Mouse (Mus musculus): ENCODE data around the gene Treh.
A peak's percentile ranks its signal among the peaks of the same experiment; 100 is the strongest.

Treh gene

DNA sequence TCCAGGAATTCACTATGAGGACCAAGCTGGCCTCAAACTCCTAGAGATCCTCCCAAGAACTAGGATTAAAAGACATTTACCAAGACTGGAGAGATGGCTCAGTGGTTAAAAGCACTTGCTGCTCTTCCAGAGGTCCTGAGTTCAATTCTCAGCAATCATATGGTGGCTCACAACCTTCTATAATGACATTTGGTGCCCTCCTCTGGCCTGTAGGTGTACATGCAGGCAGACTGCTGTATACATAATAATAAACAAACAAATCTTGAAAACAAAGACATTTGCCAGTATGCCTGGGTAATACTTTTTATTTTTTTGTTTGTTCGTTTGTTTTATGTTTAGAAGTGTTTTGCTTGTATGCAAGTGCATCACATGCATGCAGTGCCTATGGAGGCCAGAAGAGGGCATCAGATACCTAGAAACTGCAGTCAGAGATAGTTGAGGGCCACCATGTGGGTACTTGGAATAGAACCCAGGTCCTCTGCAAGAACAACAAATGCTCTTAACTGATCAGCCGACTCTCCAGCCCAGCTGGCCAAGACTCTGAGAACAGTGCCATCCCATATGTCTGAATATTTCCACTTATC, 5.3 kb downstream of the Treh start:
- no peak for DNase-seq (ENCODE audit: low spot score in 2 of 2)

DNA sequence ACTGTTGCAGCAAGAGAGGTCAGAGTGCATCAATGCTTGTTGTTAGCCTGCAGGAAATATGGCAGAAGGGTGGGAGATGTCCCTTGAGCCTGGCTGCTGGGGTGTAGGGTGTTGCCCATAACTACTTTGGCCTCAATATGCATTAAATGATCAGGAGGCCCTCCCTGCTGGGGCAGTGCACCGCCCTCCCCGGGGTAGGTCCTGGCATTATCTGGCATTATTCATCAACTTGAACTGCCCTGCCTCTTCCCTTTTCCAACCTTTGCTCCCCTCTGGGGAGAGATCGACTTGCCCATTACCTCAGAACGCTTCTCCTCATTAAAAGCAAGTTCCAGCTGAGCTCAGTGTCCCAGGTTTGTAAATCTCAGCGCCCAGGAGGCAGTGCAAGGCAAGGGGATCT, 6.5 kb downstream of the Treh start:
- no peak for DNase-seq (ENCODE audit: low spot score in 2 of 2)

DNA sequence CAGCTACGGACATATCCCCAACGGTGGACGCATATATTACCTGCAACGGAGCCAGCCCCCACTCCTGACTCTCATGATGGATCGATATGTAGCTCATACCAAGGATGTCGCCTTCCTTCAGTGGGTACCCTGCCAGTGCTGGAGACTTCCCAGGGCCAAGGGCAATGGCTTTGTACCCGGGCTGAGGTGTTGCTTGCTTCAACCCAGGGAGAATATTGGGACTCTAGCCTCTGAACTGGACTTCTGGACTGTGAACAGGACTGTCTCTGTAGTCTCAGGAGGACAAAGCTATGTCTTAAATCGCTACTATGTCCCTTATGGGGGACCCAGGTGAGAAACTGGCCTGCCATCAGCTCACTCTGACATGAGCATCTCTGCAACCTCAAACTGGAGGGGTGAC, 10.0 kb downstream of the Treh start:
- no peak for DNase-seq (ENCODE audit: low spot score in 2 of 2)

DNA sequence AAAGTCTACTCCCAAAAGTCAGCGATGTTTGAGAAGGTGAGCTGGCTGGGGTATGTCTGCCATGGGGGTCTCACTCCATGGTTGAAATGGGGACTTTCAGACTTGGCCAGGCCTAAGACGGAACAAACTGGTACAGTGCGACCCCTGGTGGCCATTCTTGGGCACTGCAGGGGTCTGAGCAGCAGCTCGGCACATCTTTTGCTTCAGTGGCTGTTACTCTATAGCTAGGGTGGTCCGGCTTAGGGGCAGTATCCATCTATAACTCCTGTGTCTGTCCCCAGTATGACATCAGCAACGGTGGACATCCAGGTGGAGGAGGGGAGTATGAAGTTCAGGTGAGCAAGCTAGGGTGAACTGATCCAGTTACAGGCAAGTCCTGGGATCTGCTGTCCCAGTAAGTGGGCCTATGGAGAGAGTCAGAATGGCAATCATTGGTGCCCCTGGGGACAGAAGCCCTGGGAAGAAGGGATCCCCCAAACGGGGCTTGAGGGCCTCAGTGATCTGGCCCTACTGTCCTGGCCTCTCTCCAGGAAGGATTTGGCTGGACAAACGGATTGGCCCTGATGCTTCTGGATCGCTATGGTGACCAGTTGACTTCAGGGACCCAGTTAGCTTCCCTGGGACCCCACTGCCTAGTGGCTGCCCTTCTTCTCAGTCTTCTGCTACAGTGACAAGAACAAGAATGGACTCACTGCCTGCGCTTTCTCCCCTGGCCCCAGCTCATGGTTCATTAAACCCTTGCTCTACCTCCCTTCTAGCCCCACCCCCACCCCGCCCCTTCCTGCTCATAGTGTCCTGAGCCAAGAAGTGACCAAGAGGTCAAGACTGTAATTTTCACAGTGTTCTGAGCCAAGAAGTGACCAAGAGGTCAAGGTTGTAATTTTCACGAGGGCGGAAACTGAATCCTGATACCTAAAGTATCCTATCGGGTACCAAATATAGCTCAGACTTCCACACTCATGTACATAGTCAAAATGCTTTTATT, 12.6 kb downstream of the Treh start:
- peak in 1 of 2 experiments; percentile 67 for DNase-seq (ENCODE audit: low spot score in 2 of 2)

DNA sequence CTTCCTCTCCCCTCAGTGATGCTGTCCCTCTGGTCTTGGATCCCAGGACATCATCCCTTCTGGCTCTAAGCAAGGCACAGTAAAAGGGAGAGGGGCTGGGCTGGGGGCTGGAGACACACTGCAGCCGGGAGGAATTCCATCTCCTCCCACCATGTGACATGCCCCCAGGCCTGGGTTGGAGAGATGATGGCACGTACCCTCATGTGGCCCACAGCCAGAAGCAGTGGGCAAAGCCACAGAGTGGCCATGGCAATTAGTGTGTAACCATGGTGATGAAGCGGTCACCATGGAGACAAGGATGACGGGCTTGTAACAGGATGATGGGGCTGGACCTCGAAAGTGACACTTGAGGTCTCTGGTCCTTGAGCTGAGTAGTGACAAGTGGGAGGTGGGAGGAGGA, 13.6 kb downstream of the Treh start:
- no peak for DNase-seq (ENCODE audit: low spot score in 2 of 2)

DNA sequence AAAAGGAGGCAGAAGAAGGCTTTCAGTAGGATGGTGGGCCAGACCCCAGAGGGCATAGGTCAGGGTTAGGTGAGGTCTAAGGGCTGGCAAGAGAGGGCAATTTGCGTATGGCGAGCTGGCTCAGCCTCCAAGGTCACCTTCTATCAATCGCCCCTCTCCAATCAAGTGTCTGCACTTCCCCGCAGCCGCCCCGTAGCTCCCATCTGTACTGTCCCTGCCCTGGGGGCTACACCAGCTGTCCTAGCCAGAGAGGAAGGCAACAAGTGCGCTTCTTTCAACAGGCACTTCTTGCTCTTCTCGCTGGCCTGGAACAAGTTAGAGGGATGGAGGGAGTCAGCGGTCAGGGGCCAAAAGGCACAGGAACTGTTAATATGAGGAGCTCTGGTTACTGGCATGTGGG, 15.0 kb downstream of the Treh start:
- DNase-seq (ENCODE audit: low spot score in 2 of 2) = no peak

DNA sequence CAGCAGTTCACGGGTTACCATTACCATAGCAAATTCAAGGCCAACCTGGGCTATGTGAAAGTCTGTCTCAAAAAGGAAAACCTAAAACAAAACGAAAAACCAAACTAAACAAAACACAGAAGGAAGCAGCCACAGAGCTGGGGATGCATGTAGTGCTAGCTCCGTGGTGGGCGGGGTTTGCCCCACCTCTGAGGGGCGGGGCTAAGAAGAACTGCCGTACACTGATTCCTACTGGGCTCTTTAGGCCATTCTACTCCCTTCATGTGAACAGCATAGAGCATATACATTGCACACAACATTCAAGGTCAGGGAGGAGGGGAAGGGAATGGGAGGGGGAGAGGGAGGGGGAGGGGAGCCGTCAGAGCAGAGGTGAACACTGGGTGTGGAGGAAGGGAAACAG, 17.6 kb downstream of the Treh start:
- DNase-seq (ENCODE audit: low spot score in 2 of 2) = no peak

DNA sequence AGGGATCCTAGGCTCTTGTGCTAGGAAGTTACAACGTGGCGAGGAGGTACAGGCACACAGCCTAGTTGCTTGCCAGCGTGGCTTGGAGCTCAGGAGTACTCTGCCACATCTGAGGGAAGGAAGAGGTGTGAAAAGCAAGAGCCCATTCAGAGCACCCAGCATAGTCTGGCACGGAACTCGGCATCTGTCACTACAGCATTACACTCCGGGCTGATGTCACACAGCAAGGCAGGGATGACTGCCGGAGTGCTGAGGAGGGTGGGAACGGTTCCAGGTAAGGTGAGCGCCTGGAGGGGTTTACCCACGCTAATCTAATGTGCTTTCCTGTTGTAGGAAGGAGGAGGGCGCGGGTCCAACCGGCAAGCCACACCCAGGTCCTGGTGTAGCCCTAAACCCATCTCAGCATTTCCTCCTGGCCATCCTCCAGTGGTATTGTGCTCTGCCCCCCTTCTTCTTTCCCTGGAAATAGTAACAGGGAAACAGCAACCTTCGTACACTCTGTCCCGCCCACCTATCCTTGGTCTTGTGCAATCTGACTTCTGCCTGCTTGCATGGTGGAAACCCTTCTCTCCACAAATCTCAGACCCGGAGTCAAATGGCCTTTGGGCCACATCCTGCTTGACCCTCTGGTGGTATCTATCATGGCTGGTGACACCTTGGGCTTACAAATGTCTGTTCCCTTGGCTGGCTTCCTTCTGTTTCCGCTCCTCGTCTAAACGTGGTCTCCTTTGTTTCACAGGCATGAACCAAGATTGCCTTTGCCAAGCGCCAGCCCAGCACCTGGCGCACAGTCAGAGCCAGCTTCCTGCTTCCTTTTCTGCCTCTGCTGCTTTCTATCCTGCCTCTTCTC, 18.9 kb downstream of the Treh start:
- DNase-seq (ENCODE audit: low spot score in 2 of 2) = peak in 1 of 2 experiments; percentile 55

DNA sequence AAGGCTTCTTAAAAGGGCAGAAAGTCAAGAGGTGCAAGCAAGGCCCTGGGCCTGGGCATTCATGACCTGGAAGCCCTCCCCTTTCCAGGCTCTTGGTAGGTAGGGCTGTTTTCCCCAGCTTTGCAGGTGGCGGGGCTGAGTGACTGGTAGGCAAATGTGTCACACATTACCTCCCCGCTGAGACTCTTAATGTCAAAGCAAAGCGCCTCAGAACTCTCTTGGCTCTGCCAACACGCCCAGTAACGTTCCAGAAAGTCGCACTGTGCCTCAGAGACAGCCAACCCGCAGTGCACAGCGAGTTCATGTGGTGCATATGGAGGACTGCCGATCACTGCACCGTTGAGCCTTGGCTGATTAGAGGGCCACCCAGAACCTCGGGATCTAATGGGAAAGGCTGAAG, 20.0 kb downstream of the Treh start:
- DNase-seq (ENCODE audit: low spot score in 2 of 2) = no peak

DNA sequence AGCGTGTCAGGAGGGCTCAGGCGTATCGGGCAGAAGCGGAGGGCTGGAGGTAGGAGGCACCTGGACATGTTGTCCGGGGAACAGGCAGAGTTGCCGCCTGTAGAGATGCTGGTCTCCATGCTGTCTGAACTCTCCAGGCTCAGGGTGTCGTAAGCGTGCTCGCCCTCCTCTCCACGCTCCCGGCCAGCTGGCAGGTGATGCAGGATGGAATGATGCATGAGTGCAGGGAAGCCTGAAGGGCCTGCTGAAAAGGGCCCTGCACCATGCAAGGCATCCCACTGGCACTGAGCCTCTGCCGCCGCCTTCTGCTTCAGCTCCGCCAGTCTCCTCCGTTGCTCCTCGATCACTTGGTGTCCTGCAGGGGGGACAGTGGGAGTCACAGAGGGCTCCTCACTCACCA, 24.8 kb downstream of the Treh start:
- DNase-seq (ENCODE audit: low spot score in 2 of 2) = no peak

DNA sequence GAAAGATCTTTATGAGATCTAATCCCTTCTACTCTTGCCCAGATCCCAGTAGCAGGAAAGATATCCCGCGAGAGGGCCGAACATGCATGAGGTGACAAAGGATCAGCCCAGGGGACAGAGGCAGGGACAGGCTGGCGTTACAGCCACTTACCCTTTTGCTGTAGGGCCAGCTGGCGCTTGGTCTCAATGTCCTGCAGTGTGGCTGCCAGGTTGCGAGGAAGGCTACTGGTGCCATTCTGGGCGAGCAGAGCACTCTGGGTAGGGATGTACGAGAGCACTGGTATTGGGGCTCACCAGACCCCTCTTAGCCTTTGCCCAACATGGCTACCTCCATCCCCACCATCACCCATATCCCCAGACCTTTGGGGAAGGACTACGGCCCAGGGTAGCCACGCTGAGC, 26.2 kb downstream of the Treh start:
- no peak for DNase-seq (ENCODE audit: low spot score in 2 of 2)

DNA sequence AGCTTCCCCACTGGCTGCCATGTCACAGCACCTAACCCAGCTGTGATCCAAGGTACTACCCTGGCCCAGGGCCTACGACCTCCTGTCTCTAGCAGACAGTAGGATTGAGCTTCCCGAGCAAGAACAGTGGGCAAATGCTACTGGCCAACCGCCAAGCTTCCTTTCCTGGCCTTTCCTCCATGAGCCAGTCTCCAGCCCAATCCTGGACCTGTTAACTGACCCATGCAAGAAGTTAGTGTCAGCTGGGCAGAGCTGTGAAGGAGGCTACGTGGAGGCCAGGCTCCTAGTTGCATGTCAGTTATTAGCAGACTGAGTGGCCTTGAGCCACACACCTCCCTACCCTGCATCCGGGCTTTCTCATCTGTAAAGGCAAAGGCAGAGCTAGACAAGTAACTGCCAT, 26.7 kb downstream of the Treh start:
- DNase-seq (ENCODE audit: low spot score in 2 of 2) = no peak

DNA sequence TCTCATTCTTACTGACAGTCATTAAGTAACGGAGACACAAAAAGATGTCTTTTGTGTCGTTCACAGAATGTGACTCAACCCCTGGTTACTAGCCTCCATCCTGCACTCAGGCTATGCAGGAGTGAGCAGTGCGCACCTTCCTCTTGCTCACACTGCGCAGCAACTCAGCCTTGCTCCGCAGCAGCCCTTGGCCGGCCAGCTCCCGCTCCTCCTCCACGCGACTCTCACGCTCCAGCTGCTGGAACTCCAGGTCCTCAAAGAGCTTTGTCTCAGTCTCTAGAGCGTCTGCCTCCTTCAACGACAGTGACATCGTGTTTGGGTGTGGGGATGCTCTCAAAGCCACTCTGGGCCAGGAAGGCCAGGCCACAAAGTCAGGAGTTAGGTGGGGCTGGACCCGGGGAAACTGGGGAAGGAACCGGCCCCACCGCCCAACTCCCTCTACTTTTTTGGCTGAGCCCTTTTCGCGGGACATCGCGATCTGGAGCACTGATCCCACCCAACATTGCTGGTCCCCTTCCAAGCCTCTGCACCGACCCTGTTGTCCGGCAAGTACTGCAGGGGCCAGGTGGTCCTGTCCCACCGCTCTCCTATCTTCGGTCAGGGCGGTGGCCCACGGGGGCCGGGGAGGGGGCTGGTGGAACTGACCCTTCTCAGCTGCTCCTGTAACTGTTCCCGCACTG, 34.9 kb downstream of the Treh start:
- DNase-seq (ENCODE audit: low spot score in 2 of 2) = no peak

DNA sequence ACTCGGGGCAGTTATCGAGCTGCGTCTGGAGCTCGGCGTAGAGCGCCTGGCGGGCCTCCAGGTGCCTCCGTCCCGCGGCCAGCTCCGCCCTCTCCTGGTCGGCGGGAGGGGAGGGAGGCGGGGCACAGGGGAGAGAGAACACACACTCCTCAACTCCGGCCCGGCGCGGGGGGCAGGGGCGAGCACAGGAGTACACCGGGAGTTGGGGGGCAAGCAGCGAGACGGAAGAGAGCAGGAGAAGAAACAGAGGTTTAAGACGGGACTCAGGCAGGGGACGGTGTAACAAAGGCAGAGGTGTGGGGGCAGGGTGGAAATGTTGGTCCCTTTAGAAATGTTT, 35.4 kb downstream of the Treh start:
- peak; percentile 75 to 85 for DNase-seq (ENCODE audit: low spot score in 2 of 2)

DNA sequence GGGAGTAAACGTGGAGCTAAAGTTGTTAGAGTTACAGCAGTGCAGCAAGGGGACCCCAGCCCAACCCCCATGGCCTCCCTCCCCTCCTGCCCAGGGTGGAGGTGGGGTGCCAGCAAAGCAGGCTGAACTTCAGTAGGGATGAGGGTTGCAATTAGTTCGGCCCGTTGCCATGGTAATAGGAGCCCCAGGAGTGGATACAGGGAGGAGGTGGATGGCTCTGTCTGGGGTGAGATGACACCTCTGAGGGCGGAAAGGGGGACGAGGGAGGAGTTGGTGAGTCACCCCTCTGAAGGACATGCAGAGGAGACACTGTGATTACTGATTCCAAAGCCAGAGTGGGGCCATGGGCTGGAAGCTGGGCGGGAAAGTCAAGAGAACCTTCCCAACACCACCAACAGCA, 35.9 kb downstream of the Treh start:
- DNase-seq (ENCODE audit: low spot score in 2 of 2) = no peak

DNA sequence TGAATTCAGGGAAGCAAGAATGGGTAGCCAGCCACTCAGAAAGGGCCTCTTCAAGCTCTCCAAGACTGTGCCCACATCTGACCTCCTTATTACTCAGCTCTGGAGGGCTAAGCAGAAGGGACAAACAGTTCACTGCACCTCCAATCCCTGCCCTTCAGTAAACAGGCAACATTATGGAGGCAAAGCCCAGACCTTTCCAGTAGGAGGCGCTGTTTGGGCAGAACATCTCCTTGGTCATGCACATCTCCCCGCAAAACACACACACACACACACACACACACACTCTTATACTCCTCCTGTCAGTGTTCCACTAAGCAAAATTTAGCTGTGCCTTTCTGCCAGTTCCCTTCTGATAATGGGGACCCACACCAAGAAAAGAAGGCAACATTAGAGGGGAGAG, 36.6 kb downstream of the Treh start:
- no peak for DNase-seq (ENCODE audit: low spot score in 2 of 2)

DNA sequence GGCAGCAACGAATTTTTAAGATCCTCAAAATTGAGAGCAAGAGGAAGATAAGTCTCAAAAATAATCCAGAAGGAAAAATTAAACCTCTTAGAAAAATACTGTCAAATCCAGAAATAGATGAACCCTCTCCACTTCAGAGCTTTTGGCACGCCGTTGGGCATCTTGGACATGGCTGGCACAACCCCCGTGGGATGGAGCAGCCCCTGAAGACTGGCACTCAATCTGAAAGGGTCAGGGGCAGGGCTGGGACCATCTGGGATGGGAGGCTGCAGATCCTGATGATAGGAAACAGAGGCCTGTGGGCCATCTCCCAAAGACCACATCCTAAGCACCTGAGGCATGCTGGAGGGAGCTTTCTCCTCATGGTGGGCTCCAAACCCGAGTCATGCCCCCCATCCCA, 37.2 kb downstream of the Treh start:
- no peak for DNase-seq (ENCODE audit: low spot score in 2 of 2)

DNA sequence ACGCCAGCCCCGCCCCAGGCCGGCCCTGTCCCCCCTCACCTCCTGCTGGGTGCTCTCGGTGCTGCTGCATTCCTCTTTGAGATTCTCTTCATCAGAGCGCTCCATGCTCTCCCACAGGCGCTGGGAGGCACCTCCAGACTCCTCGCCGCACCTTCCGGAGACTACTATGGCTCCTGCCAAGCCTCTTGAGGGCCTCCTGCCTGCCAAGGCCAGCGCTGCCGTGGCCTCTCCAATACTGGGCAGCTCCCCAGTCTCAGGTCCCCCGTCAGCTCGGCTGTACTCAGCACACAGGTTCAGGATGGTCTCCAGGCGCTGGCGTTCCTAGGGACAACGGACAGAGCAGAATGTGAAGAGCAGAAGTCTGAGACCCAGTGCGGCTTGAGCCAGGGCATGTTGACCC, 38.6 kb downstream of the Treh start:
- DNase-seq (ENCODE audit: low spot score in 2 of 2) = no peak

DNA sequence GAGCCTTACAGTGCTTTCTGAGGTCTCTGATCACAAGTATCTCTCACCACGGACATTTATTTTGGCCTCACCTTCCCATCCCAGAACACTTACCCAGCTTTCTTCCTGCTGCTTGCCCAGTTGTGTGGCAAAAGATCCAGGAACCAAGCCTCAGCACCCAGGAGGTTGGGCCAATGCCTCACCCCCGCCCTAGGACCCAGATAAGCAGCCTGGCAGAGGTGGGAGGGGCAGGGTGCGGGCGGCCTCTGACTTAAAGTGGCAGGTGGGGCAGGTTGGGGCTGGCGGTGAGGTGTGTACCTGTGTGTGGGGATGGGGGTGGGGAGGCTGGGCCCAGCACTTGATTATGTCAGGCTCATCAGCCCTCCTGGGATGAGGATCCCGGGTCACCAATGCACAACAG, 40.0 kb downstream of the Treh start:
- DNase-seq (ENCODE audit: low spot score in 2 of 2) = peak; percentile 71 to 84

DNA sequence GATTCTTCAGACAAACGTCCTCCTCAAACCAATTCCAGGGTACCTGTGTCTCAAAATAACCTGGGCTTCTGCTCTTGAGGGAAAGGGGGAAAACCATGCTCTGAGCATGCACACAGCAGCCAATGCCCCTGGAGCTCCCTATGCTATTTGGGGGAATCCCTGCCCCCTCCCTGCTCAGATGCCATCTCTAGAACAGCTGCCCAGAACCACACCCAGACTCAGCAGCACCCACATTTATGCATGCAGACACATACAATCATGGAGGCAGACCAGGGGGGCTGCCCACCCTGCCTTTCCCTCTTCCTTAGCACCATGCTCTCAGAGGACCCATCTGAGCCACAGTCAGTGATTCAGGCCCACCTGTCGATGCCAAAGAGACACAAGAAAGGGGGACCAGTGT, 40.5 kb downstream of the Treh start:
- no peak for DNase-seq (ENCODE audit: low spot score in 2 of 2)

DNA sequence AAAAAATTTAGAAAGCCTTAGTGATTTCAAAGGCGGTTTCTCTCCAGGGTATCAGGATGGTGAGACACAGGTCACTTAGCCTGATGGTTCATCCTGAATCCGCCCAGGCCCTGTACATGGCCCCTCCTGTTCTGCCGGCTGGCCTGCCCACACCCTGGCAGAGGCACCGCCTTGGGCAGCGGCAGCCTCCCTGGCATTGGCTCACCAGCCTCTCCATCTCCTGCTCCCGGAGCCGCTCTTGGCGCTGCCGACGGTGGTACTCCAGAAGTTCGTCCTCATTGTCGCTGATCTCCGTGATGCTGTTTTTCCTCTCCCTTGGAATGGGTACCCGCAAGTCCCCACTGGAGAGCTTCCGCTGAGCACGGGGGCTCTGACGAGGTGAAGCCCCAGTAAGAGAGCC, 42.1 kb downstream of the Treh start:
- no peak for DNase-seq (ENCODE audit: low spot score in 2 of 2)
